Mouse (Mus musculus) ES-E14 (cell line): ENCODE results near the gene Igf1. TPM values are rescaled to one million over a fixed set of nuclear protein-coding genes. Genes with fewer than 3 reads are reported as not detected.

Source experiments
- DNase-seq: peaks from one replicate; pipeline ENCODE4 v3.0.0-alpha.2; 2013; ENCODE audit warnings: low read depth, low spot score
- H3K27ac ChIP-seq: 2 replicates; pipeline ENCODE4 v1.5.1; 2012; ENCODE audit warnings: low read depth, mild to moderate bottlenecking, low read length, moderate library complexity, mixed read lengths; ENCODE audit not compliant: poor library complexity, insufficient read depth, severe bottlenecking
- H3K36me3 ChIP-seq: 2 replicates; pipeline ENCODE4 v1.6.1; 2012; ENCODE audit warnings: mild to moderate bottlenecking, low read length, moderate library complexity, mixed read lengths; ENCODE audit not compliant: control insufficient read depth, poor library complexity, insufficient read depth, severe bottlenecking
- H3K4me1 ChIP-seq, 2 experiments: fragments of 150-350 bp in 1 of 2; sonication (generic) in 1 of 2; 2 replicates each; pipeline ENCODE4 v1.6.1; 2012; ENCODE audit warnings: low read length in 2 of 2, mild to moderate bottlenecking in 1 of 2, mixed read lengths in 1 of 2; ENCODE audit not compliant: control insufficient read depth in 2 of 2, insufficient read depth in 2 of 2, poor library complexity in 1 of 2
- H3K4me3 ChIP-seq, 2 experiments: fragments of 150-350 bp in 1 of 2; sonication (generic) in 1 of 2; 2 replicates each; pipeline ENCODE4 v1.5.1; 2012; ENCODE audit warnings: low read length in 2 of 2, low read depth in 1 of 2, mild to moderate bottlenecking in 1 of 2, mixed read lengths in 1 of 2; ENCODE audit not compliant: insufficient read depth in 1 of 2, poor library complexity in 1 of 2, severe bottlenecking in 1 of 2
- H3K9ac ChIP-seq: 2 replicates; pipeline ENCODE4 v1.6.1; 2012; ENCODE audit warnings: low read depth, mild to moderate bottlenecking, low read length, mixed read lengths; ENCODE audit not compliant: poor library complexity, insufficient read depth, severe bottlenecking
- H3K9me3 ChIP-seq: fragments of 150-350 bp; sonication (generic); 2 replicates; pipeline ENCODE4 v1.6.1; 2012; ENCODE audit warnings: low read depth, mild to moderate bottlenecking, low read length; ENCODE audit not compliant: control insufficient read depth, insufficient read depth
- CHD2 ChIP-seq: IDR thresholded peaks from 2 replicates; pipeline ENCODE4 v1.6.1; 2014; ENCODE audit warnings: mild to moderate bottlenecking, low read depth, low read length, inconsistent platforms
- HCFC1 ChIP-seq: IDR thresholded peaks from 2 replicates; pipeline ENCODE4 v1.6.1; 2012; ENCODE audit warnings: low read length, inconsistent platforms, borderline replicate concordance; ENCODE audit not compliant: insufficient read depth
- MAFK ChIP-seq: IDR thresholded peaks from 2 replicates; pipeline ENCODE4 v1.6.1; 2014; ENCODE audit warnings: mild to moderate bottlenecking, low read depth, low read length, inconsistent platforms; ENCODE audit not compliant: insufficient read depth
- ZC3H11A ChIP-seq: IDR thresholded peaks from 2 replicates; pipeline ENCODE4 v1.6.1; 2012; ENCODE audit warnings: low read depth, mild to moderate bottlenecking, inconsistent platforms, low read length, borderline replicate concordance
- ZNF384 ChIP-seq: IDR thresholded peaks from 2 replicates; pipeline ENCODE4 v1.6.1; 2012; ENCODE audit warnings: low read depth, low read length, inconsistent platforms
- in situ Hi-C, 2 experiments: fragments of 600-800 bp; cut with MboI; formaldehyde crosslinking; loops; one replicate each; pipeline ENCODE4 v1.15.1; 2025; ENCODE audit warnings: low sequenced_read_pairs in 2 of 2, inconsistent platforms in 1 of 2; ENCODE audit not compliant: unreplicated experiment in 2 of 2
- total RNA-seq: library from RNA; depleted of rRNA; stranded (reverse); fragments of 300-350 nt; gene quantifications from 2 replicates; pipeline ENCODE4 v1.2.3, GENCODE M21; 2012

The Igf1 gene
- total RNA-seq, 1 experiment, result 0.40 TPM

DNA sequence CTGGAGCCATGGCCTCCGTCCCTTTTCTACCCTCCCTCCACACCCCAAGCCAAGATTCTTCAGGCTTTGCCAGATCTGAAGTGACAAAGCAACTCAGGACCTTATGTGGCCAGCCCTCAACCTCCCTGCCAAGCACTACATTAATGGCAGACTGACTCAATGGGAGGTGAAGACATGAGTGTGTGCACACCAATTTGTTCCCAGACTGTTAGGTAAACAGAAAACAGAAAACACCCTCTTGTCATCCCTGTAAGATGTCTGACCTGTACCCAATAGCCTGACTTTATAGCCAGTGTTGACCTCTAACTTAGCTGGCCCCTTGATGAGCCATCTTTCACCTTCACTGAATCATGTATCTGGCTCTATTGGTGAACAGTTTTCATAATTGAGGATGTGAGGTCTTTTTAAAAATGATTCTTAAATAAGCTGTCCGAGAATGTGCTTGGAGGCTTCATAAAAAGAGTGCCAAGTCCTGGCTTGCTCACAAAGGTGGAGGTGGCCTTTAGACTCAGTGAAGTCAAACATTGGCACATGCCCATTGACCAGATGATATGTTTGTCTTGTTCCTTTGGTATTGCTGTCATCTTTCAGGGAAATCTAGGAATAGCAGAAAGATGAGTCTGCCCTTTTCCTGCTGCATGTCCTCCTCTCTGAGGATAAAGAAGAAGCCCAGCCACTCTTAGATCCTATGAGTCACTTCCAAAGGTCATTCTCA lies 27.4 kb downstream of the Igf1 start:
- in situ Hi-C loops, result no loop called here
- Histone ChIP-seq H3K4me1 (no peaks in the 10 kb centered on the region), H3K4me3 (no peak overlapping the region), H3K9ac (no peak overlapping the region), H3K9me3 (no peaks in the 10 kb centered on the region), H3K36me3 (no peaks in the 10 kb centered on the region), H3K27ac (no peak overlapping the region)
- no peak for DNase-seq
- TF ChIP-seq CHD2, result no peak
- TF ChIP-seq ZC3H11A, result no peak
- no peak for TF ChIP-seq MAFK
- no peak for TF ChIP-seq ZNF384
- TF ChIP-seq HCFC1, result no peak

- H3K27ac ChIP-seq, result no peak overlapping the region
- H3K4me1 ChIP-seq, result no peaks in the 10 kb centered on the region
- no peaks in the 10 kb centered on the region for H3K9me3 ChIP-seq
- DNase-seq, result no peak
- in situ Hi-C loops, result no loop called here
- H3K36me3 ChIP-seq, result no peaks in the 10 kb centered on the region
- no peak overlapping the region for H3K9ac ChIP-seq
- H3K4me3 ChIP-seq, result no peak overlapping the region
- TF ChIP-seq CHD2, result no peak
- no peak for TF ChIP-seq ZNF384
- TF ChIP-seq HCFC1, result no peak
- TF ChIP-seq ZC3H11A, result no peak
- TF ChIP-seq MAFK, result no peak
Observed at GRCm38 (mm10) chr10:87889850-87890249, 31.8 kb downstream of the Igf1 start.

DNA sequence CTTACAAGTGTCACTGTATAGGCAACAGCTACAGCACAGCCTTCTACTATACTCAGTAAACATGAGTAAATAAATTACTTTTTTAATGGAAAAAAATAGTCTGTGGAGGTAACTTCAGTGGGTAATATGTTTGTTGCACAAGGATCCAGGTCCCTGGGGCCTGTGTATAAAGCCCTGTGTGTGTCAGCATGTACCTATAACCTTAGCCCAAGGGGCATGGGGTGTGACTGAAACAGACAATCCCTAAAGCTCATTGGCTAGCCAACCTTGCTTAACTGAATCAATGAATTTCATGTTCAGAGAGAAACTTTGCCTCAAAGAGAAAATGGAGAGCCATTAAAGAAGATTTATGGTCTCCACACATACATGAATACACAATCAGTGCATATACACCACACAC lies 34.2 kb downstream of the Igf1 start:
- H3K27ac ChIP-seq, result no peak overlapping the region
- in situ Hi-C loops, result no loop called here
- H3K9me3 ChIP-seq, result no peaks in the 10 kb centered on the region
- no peak for TF ChIP-seq ZNF384
- TF ChIP-seq CHD2, result no peak
- TF ChIP-seq HCFC1, result no peak
- TF ChIP-seq MAFK, result no peak
- TF ChIP-seq ZC3H11A, result no peak
- H3K36me3 ChIP-seq, result no peaks in the 10 kb centered on the region
- no peak overlapping the region for H3K4me3 ChIP-seq
- no peak overlapping the region for H3K9ac ChIP-seq
- no peaks in the 10 kb centered on the region for H3K4me1 ChIP-seq
- DNase-seq, result no peak

GRCm38 (mm10) chr10:87893272-87893671 lies 35.2 kb downstream of the Igf1 start:
- Histone ChIP-seq H3K4me3 (no peak overlapping the region), H3K9ac (no peak overlapping the region), H3K36me3 (no peaks in the 10 kb centered on the region), H3K9me3 (no peaks in the 10 kb centered on the region), H3K27ac (no peak overlapping the region), H3K4me1 (no peaks in the 10 kb centered on the region)
- in situ Hi-C loops, result no loop called here
- DNase-seq, result no peak
- TF ChIP-seq ZNF384 (no peak), HCFC1 (no peak), ZC3H11A (no peak)
